Mouse (Mus musculus) kidney, embryonic 14.5 days (tissue): ENCODE data around the gene Zdhhc16. TPM values are rescaled to one million over a fixed set of nuclear protein-coding genes. Genes with fewer than 3 reads are reported as not detected.
A peak's percentile ranks its signal among the peaks of the same experiment; 100 is the strongest.
"Not testable (repeated sequence)": the region's sequence is repeated elsewhere in the genome, so short reads cannot be mapped to it uniquely, and the experiment has no call there.

Experiments
- ATAC-seq: fragments of 200-750 bp; cut with Nextera tagmentation; 2 replicates; pipeline ENCODE4 v1.8.0; 2017; ENCODE audit warnings: moderate number of reproducible peaks, mild to moderate bottlenecking, moderate TSS enrichment, moderate library complexity; ENCODE audit not compliant: low FRiP score, low TSS enrichment
- H3K27ac ChIP-seq: fragments of 300-500 bp; sonication (generic); 2 replicates; pipeline ENCODE4 v1.5.1; 2014; ENCODE audit warnings: low read depth, mild to moderate bottlenecking, low read length, moderate library complexity, mixed read lengths
- H3K27me3 ChIP-seq: fragments of 300-500 bp; sonication (generic); 2 replicates; pipeline ENCODE4 v1.6.1; 2014; ENCODE audit warnings: mild to moderate bottlenecking, low read length; ENCODE audit not compliant: control insufficient read depth, insufficient read depth
- H3K36me3 ChIP-seq: fragments of 300-500 bp; sonication (generic); 2 replicates; pipeline ENCODE4 v1.6.1; 2014; ENCODE audit warnings: low read length, mixed read lengths; ENCODE audit not compliant: control insufficient read depth, insufficient read depth
- H3K4me1 ChIP-seq: fragments of 300-500 bp; sonication (generic); 2 replicates; pipeline ENCODE4 v1.6.1; 2014; ENCODE audit warnings: low read length, mixed read lengths; ENCODE audit not compliant: control insufficient read depth, insufficient read depth
- H3K4me2 ChIP-seq: fragments of 300-500 bp; sonication (generic); replicated peaks from 2 replicates; pipeline ENCODE4 v1.6.1; 2014; ENCODE audit warnings: low read depth, mild to moderate bottlenecking, low read length
- H3K4me3 ChIP-seq: fragments of 300-500 bp; sonication (generic); 2 replicates; pipeline ENCODE4 v1.5.1; 2014; ENCODE audit warnings: mild to moderate bottlenecking, low read length
- H3K9ac ChIP-seq: fragments of 300-500 bp; sonication (generic); 2 replicates; pipeline ENCODE4 v1.6.1; 2014; ENCODE audit warnings: low read depth, mild to moderate bottlenecking, low read length, moderate library complexity
- H3K9me3 ChIP-seq: fragments of 300-500 bp; sonication (generic); 2 replicates; pipeline ENCODE4 v1.6.1; 2016; ENCODE audit warnings: low read length; ENCODE audit not compliant: control insufficient read depth
- WGBS: fragments of 180-500 bp; shearing (Covaris S2); extraction: QIAGEN DNeasy Blood & Tissue Kit; methylation state at CpG from one replicate; pipeline ENCODE4 v1.1.7; 2014; 5-methylcytosine and 5-hydroxymethylcytosine counted together
- polyA plus RNA-seq: library from polyadenylated mRNA; unstranded; fragments of >200 nt; fragmentation: Nextera tagmentation; extraction: Ambion mirVana; gene quantifications from 2 replicates; pipeline ENCODE4 v1.2.1, GENCODE M21; 2014

Gene Zdhhc16
- polyA plus RNA-seq, 1 experiment from 2014 or later: 68.9 TPM

DNA sequence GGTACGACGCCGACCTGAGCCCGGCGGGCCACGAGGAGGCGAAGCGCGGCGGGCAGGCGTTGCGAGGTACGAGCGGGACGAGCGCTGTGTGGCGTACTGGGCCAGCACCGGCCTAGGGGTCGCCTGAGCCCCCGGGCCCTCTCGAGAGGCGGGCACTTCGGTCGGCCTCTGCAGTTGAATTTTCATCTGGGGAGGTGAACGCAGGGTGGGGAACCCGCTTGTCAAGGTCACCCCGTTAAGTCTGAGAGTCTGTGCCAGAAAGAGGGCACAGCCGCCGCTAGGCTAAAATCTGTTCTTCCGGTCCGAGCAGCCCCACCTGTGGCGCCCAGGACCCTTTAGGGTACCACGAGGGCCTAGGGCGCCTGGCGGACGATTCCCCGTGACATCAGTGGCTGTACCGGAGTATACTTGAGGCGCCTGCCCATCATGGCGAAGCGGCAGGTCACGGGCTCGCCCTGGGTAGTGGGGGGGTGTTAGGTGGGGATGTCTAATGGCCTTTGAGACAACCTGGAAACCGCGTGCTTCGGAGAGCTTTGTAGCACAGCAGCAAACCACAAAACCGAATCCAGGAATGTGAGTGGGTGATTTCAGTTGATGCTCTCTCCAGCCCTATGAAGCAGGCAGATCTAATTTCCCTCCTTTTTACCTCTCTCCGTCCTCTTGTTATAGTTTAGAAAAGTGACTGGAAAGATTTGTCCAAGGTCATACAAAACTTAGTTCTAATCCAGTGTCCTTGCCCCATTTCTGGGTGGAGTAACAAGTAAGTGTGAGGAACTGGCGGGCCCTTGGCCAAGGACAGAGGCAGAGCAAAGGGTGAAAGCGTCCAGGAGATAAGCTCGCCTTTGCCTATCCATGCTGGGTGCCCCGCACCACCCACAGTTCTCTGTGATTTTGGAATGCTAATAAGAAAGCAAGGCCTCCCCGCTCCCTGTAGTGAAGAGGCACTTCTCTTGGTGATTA, 20.9 kb upstream of the Zdhhc16 start:
- under 1% methylated on average over 48 of the region's 53 CpGs for WGBS
- H3K27me3 ChIP-seq: no peaks in the 10 kb centered on the region
- peaks cover 31% of the 10 kb centered on the region for H3K36me3 ChIP-seq
- H3K4me2 ChIP-seq: peak overlapping the region; percentile 90
- ATAC-seq: peak; percentile 69
- peak overlapping the region; percentile 98 for H3K4me3 ChIP-seq
- no peaks in the 10 kb centered on the region for H3K9me3 ChIP-seq
- H3K9ac ChIP-seq: peak overlapping the region; percentile 96
- H3K27ac ChIP-seq: peak overlapping the region; percentile 86
- peaks cover 17% of the 10 kb centered on the region for H3K4me1 ChIP-seq

GRCm38 (mm10) chr19:41913774-41914591, 19.3 kb upstream of the Zdhhc16 start:
- H3K27ac ChIP-seq: no peak overlapping the region
- peaks cover 38% of the 10 kb centered on the region for H3K36me3 ChIP-seq
- H3K4me1 ChIP-seq: peaks cover 17% of the 10 kb centered on the region
- no peaks in the 10 kb centered on the region for H3K27me3 ChIP-seq
- no peaks in the 10 kb centered on the region for H3K9me3 ChIP-seq
- peak overlapping the region; percentile 96; the same call in 1 of the 2 replicates for H3K9ac ChIP-seq
- H3K4me3 ChIP-seq: peak overlapping the region; percentile 98
- WGBS: 51% methylated on average over 6 of the region's 6 CpGs
- H3K4me2 ChIP-seq: peak overlapping the region; percentile 90
- no peak for ATAC-seq

- not testable (repeated sequence) for H3K9ac ChIP-seq, H3K27ac ChIP-seq, H3K9me3 ChIP-seq, H3K27me3 ChIP-seq, H3K4me3 ChIP-seq, ATAC-seq
- Histone ChIP-seq H3K4me2 (peak overlapping the region; percentile 90; the same call in 1 of the 2 replicates), H3K36me3 (peaks cover 43% of the 10 kb centered on the region), H3K4me1 (peaks cover 17% of the 10 kb centered on the region)
These were observed 18.7 kb upstream of the Zdhhc16 start for GRCm38 (mm10) chr19:41914592-41914882.

DNA sequence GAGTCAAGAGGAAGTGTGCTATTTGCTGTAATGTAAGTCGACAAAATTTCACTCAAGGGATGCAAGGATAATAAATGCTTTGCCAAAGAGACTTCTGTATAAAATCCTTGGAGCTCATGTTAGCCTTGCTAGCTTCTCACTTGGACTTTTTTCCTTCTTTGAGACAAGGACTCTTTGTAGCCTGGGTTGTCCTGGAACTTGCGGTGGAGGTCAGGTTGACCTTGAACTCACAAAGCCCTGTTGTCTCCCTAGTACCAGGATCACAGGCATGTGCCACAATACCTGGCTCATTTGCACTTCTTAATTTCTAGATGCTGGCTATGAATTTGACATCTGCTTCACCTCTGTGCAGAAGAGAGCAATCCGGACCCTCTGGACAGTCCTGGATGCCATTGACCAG, 18.0 kb upstream of the Zdhhc16 start:
- peaks cover 17% of the 10 kb centered on the region for H3K4me1 ChIP-seq
- H3K4me2 ChIP-seq: no peak overlapping the region
- no peak for ATAC-seq
- peaks cover 47% of the 10 kb centered on the region for H3K36me3 ChIP-seq
- no peak overlapping the region for H3K4me3 ChIP-seq
- no peak overlapping the region for H3K27ac ChIP-seq
- 79% methylated on average over 3 of the region's 3 CpGs for WGBS
- no peak overlapping the region for H3K9ac ChIP-seq
- H3K27me3 ChIP-seq: no peaks in the 10 kb centered on the region
- no peaks in the 10 kb centered on the region for H3K9me3 ChIP-seq

- H3K4me2 ChIP-seq: no peak overlapping the region
- H3K36me3 ChIP-seq: peaks cover 62% of the 10 kb centered on the region
- H3K9me3 ChIP-seq: no peaks in the 10 kb centered on the region
- no peak overlapping the region for H3K27ac ChIP-seq
- H3K9ac ChIP-seq: no peak overlapping the region
- no peak overlapping the region for H3K4me3 ChIP-seq
- no peaks in the 10 kb centered on the region for H3K27me3 ChIP-seq
- H3K4me1 ChIP-seq: peaks cover 17% of the 10 kb centered on the region
- 85% methylated on average over 4 of the region's 4 CpGs for WGBS
- no peak for ATAC-seq
These were observed 16.4 kb upstream of the Zdhhc16 start for GRCm38 (mm10) chr19:41916853-41917252.

GRCm38 (mm10) chr19:41919471-41919870, 13.8 kb upstream of the Zdhhc16 start:
- no peak overlapping the region for H3K4me3 ChIP-seq
- H3K36me3 ChIP-seq: peaks cover 64% of the 10 kb centered on the region
- 87% methylated on average over 4 of the region's 4 CpGs for WGBS
- ATAC-seq: no peak
- H3K9me3 ChIP-seq: no peaks in the 10 kb centered on the region
- no peaks in the 10 kb centered on the region for H3K27me3 ChIP-seq
- H3K4me1 ChIP-seq: peaks cover 1% of the 10 kb centered on the region; the same call in 1 of the 2 replicates
- H3K4me2 ChIP-seq: no peak overlapping the region
- H3K9ac ChIP-seq: no peak overlapping the region
- no peak overlapping the region for H3K27ac ChIP-seq

DNA sequence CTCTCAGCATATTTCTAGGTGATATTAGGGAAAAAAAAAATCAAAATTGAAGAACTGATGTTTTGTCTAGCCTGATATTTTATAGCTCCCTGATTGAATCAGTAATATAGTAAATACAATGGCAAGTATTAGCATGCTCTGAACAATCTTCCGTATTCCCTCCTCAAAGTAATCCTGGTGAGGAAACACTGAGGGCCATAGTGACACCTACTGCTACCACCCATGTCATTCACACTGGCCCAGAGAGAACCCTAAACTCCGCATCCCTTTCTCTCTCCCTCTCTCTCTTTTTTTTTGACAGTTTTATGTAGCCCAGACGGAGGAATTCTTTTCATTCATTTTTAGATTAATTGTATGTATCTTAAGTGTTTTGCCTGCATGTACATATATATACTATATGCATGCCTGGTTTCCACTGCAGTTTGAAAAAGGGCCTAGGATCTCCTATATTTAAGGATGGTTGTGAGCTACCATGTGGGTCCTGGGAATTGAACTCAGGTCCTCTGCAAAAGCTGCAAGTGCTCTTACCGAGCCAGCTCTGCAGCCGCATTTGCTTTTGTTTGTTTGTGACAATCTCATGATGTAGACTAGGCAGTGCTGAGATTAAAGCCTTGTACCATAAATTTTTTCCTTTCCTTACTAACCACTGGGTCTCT, 12.7 kb upstream of the Zdhhc16 start:
- H3K9ac ChIP-seq: no peak overlapping the region
- H3K4me3 ChIP-seq: no peak overlapping the region
- no peak overlapping the region for H3K4me2 ChIP-seq
- no peak overlapping the region for H3K27ac ChIP-seq
- no peaks in the 10 kb centered on the region for H3K4me1 ChIP-seq
- no peaks in the 10 kb centered on the region for H3K27me3 ChIP-seq
- 79% methylated on average over 5 of the region's 5 CpGs for WGBS
- H3K36me3 ChIP-seq: peaks cover 63% of the 10 kb centered on the region
- H3K9me3 ChIP-seq: no peaks in the 10 kb centered on the region
- no peak for ATAC-seq

GRCm38 (mm10) chr19:41932686-41933085, 594 bp upstream of the Zdhhc16 start:
- Histone ChIP-seq H3K9me3 (no peaks in the 10 kb centered on the region), H3K9ac (peak overlapping the region; percentile 79), H3K27me3 (no peaks in the 10 kb centered on the region), H3K27ac (peak overlapping the region; percentile 49; the same call in 1 of the 2 replicates), H3K4me3 (peak overlapping the region; percentile 87), H3K4me1 (peaks cover 7% of the 10 kb centered on the region; the same call in 1 of the 2 replicates), H3K36me3 (peaks cover 22% of the 10 kb centered on the region), H3K4me2 (peak overlapping the region; percentile 66)
- peak; percentile 6; the same call in 1 of the 2 replicates for ATAC-seq
- under 1% methylated on average over 28 of the region's 28 CpGs for WGBS
